Mouse (Mus musculus) heart, adult 2 months (tissue): ENCODE data around the gene Mon2.

Source experiments
- EP300 ChIP-seq: fragments of 200-500 bp; IDR thresholded peaks from 2 replicates; pipeline ENCODE4 v1.6.1; 2011; ENCODE audit warnings: low read depth, low read length, control low read depth; ENCODE audit not compliant: insufficient read depth
- POLR2A ChIP-seq: fragments of 200-500 bp; IDR thresholded peaks from 2 replicates; pipeline ENCODE4 v1.6.1; 2011; ENCODE audit warnings: mild to moderate bottlenecking, low read depth, low read length, control low read depth; ENCODE audit not compliant: insufficient read depth

- TF ChIP-seq POLR2A (no peak), EP300 (0 out of 2 replicates have a peak, but pooled peaks have one; percentile 24)
Observed at GRCm38 (mm10) chr10:123071997-123072396, 4.3 kb downstream of the Mon2 start.
